Mouse (Mus musculus): ENCODE measurements at regions not wholly inside any gene's neighbourhood (a gene's known extent, or its start where the extent isn't known, plus 50 kb on each side); places are given as distances from the start of the nearest gene placed in this dataset.

DNA sequence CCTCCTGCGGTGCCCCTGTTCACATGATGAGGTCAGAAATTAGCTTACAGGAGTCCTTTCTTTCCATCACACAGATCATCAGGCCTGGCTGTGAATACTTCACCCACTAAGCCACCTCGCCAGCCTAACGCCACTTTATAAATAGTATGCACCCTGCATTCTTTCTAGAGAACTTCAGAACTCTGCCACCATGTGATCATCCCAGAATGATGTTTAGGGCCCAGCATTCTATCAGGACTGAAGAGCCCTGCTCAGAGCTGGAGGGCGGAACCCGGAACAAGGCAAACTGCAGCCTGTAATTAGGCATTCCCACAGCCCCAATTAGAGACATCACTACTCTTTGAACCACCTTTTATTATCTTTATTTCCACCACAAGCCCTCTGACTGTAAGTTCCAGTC lies 120.2 kb upstream of the Ptch1 start:
- intact Hi-C loops (cut with DNase I), result loop anchor here (10.0 kb wide), 1 partner anchor 231 kb away; no protein-coding TSS in a partner anchor

DNA sequence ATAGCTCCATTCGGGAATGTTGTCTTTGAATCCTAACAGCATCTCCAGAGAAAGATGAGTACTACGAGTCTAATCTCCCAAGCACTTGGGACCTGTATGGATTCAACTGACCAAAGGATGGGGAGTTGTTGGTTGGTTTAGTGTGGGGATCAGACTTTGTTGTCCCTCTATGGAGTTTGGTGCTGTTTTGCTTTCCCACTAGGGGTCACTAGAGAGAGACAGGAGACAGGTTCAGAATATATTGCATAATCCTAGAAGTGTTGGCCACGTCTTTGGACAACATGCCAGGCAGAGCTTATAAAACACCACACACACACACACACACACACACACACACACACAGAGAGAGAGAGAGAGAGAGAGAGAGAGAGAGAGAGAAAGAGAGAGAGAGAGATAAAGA lies 118.6 kb upstream of the Ercc6l2 start:
- no peak for DNase-seq
- intact Hi-C loops (cut with DNase I), result loop anchor here (5.0 to 10.0 kb wide), 2 partner anchors 228 to 341 kb away; no protein-coding TSS in a partner anchor

More for the DNA sequence above, 120.2 kb upstream of the Ptch1 start:
- DNase-seq, result no peak

DNA sequence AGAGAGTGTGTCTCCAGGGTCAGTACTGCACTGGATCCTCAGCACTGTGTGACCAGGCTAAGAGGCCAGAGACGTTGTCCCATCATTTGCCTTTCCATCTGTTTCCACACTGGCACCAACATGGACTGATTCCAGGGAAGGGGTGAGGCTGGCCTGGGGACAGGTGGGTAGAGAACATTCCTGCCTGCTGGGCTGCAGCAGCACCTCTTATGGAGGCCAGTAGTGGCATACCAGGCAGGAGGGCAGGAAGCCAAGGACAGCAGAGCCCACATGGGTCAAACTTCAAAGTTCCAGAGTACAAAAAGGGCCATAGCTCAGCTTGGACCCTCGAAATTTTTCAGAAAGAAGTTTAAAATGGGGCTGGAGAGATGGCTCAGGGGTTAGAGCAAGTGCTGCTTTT lies 115.4 kb upstream of the Ercc6l2 start:
- DNase-seq, result no peak
- intact Hi-C loops (cut with DNase I), result loop anchor here (5.0 to 10.0 kb wide), 2 partner anchors 225 to 338 kb away; no protein-coding TSS in a partner anchor

- no peak for DNase-seq
- intact Hi-C loops (cut with DNase I), result no loop called here
Observed at GRCm38 (mm10) chr13:63700747-63701146, 114.3 kb upstream of the Ercc6l2 start.

DNA sequence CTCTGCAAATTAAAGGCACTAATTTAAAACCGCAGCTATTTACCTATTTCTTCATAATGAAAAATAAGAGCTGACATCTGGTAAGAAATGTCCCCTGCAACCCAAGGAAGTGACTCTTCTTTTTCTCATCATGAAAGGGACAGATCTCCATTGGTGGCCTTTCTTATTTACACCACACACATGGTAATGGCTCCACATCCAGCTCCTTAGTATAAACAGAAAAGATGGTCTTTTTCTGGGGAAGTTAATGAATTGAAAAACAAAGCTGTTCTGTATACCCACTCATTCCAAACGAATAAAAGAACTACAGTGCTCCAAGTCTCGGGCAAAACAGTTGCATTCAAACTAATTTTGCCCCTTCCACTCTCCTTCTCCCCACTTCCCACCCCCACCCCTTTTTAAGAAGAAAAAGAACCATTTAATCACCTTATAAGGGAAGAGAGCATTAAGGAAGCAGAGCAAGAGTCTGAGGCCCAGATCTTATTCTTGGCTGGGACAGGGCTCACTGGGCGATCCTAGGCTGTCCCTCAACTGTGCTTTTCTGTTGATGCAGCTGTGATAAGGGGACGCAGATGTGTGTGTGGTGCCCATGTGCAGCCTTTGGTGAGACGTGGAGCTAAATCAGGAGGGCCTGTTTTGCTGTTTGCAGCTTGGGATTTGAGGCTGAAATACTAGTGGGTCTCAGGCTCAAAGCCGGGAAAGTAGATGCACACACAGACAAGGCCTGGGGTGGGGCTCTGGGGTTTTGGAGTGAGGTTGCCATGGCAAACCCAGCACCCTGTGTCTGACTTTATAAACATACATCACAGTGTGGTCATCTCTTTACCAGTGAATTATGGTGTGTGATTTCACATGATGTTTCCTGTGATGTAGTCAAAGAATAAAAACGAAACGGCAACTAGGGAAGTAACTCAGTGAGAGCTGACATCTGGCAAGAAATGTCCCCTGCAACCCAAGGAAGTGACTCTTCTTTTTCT lies 113.6 kb upstream of the Ercc6l2 start:
- intact Hi-C loops (cut with DNase I), result no loop called here
- DNase-seq, result no peak

DNA sequence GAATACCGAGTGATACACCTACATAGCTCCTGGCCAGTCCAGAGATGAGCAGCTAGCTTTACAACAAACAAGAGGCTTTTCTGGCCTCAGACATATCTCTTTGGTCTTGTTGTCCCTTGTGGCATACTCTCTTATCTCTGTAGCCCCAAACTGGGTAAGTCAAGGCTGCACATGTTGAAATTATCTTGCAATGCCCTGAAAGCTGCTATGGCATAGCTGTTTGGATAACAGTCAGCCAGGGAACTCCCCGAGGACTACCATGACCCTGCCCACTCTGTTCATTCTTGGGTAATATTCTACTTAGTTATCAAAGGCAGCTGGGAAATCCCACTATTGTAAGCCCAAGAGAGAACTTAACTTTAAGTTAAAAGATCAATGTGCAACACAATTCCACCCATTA lies 106.5 kb upstream of the Ercc6l2 start:
- no peak for DNase-seq
- intact Hi-C loops (cut with DNase I), result no loop called here

GRCm38 (mm10) chr13:63713137-63713536 lies 101.9 kb upstream of the Ercc6l2 start:
- intact Hi-C loops (cut with DNase I), result no loop called here

DNA sequence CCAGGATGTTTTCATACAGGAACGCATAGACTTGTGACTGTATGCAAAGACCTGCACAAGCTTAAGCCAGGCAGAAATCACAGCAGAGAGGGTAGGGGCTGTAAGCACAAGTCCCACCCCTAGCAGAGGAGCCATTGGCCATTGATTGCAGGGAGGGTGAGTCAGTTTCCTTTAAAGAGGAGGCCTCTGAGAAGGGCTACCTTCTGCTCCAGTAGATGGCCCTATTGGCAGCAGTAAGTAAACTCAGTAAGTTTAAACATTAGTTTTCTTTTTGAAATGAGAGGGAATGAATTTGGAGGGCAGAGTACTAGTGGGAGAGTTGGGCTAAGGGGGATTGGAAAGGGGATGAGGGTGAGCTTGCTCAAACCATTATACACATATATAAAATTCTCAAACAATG lies 98.5 kb upstream of the Ercc6l2 start:
- intact Hi-C loops (cut with DNase I), result no loop called here
- DNase-seq, result no peak

More at GRCm38 (mm10) chr13:63713137-63713536, 101.9 kb upstream of the Ercc6l2 start:
- DNase-seq, result no peak

GRCm38 (mm10) chr13:63717249-63717648 lies 97.8 kb upstream of the Ercc6l2 start:
- DNase-seq, result no peak
- intact Hi-C loops (cut with DNase I), result no loop called here

- DNase-seq, result no peak
- intact Hi-C loops (cut with DNase I), result no loop called here
Observed at GRCm38 (mm10) chr13:63718782-63719181, 96.3 kb upstream of the Ercc6l2 start.

- intact Hi-C loops (cut with DNase I), result no loop called here
- no peak for DNase-seq
Observed at GRCm38 (mm10) chr13:63719351-63720207, 95.5 kb upstream of the Ercc6l2 start.

GRCm38 (mm10) chr13:63720610-63721009 lies 94.4 kb upstream of the Ercc6l2 start:
- intact Hi-C loops (cut with DNase I), result no loop called here
- DNase-seq, result no peak

- no peak for DNase-seq
- intact Hi-C loops (cut with DNase I), result no loop called here
Observed at GRCm38 (mm10) chr13:63721011-63721625, 93.9 kb upstream of the Ercc6l2 start.

GRCm38 (mm10) chr13:63724293-63724692 lies 90.7 kb upstream of the Ercc6l2 start:
- intact Hi-C loops (cut with DNase I), result no loop called here
- no peak for DNase-seq

DNA sequence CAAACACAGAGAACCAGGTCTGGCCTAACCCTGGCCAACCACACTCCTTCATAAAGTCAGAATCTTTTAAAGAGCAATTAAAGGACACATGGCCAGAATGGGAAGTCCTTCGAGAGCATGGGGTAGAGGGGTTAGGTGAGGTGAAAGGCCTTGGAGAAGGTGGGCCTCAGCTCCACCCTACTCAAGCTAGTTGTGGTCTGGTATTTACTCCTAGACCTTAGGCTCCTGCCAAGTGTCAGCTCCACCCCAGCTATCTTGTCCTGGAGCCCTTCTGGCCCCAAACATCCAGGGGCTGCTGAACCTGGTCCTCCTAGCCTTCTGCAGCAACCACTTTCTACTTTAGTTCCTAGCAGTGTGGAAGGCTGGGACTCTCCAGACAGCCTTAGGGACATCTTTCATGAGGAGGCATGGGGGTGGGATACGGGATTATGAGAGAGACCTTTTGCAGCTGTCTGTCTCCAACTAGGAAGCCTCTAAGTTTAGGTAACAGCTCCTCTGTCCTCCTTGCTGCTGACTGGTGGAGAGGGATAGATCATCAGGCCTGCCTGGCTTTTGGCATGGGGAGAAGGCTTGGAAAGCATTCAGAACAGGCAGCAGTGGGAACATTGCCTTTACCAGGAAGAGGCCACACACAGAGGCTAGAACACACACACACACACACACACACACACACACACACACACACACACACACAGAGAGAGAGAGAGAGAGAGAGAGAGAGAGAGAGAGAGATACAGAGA lies 90.0 kb upstream of the Ercc6l2 start:
- DNase-seq, result no peak
- intact Hi-C loops (cut with DNase I), result no loop called here

- DNase-seq, result no peak
- intact Hi-C loops (cut with DNase I), result no loop called here
Observed at GRCm38 (mm10) chr13:63726035-63726434, 89.0 kb upstream of the Ercc6l2 start.

- intact Hi-C loops (cut with DNase I), result no loop called here
- no peak for DNase-seq
Observed at GRCm38 (mm10) chr13:63726509-63726908, 88.5 kb upstream of the Ercc6l2 start.

DNA sequence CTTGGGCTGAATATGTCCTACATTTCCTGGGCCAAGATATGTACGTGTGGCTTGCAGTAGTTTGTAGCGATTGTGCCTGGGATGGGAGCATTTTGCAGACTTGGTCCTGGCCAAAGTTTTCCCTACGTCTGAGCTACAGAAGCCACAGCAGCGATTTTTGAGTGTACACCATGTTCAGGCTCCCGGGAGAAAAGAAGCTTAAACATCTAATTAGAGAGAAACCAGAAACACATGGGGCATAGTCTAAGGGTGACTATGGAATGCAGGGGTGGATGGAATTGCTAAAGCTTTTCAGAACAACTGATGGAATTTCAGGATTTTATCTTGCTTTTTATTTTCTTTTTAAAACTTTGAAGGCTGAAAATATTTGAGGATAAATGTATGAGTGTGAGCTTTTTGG lies 79.3 kb upstream of the Ercc6l2 start:
- DNase-seq, result no peak
- intact Hi-C loops (cut with DNase I), result no loop called here

- intact Hi-C loops (cut with DNase I), result no loop called here
- DNase-seq, result no peak
Observed at GRCm38 (mm10) chr13:63741879-63742278, 73.2 kb upstream of the Ercc6l2 start.

DNA sequence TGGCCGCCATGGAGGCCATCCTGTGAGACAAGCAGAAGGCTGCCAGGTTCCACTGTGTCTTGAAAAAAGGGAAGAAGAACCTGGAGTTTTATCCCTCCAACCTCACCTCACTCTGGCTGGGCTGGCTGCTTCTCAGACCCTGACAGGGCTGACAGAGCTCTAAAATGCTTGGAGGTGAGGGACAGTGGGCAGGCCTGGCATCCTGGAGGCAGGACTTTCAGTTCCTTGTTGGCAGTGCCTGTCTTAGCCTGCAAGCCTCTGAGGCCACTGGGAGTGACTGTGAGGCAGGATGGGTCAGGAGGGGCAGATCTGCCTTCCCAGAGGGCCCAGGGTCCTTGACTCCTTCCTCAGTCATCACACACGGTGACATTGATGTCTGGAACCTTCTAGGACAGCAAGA lies 66.3 kb upstream of the Ercc6l2 start:
- intact Hi-C loops (cut with DNase I), result no loop called here
- no peak for DNase-seq

Measured in gastrocnemius, postnatal 36 days (tissue).